Mouse (Mus musculus) erythroblast, embryonic 14.5 days (primary cell): ENCODE data around the gene Micu1.

Source experiments
- GATA1 ChIP-seq: IDR thresholded peaks from 2 replicates; pipeline ENCODE4 v1.6.1; 2012; ENCODE audit warnings: low read length, inconsistent platforms, mixed read lengths
- TAL1 ChIP-seq: IDR thresholded peaks from 3 replicates; pipeline ENCODE4 v1.6.1; 2012; ENCODE audit warnings: low read length, inconsistent platforms, mixed read lengths

DNA sequence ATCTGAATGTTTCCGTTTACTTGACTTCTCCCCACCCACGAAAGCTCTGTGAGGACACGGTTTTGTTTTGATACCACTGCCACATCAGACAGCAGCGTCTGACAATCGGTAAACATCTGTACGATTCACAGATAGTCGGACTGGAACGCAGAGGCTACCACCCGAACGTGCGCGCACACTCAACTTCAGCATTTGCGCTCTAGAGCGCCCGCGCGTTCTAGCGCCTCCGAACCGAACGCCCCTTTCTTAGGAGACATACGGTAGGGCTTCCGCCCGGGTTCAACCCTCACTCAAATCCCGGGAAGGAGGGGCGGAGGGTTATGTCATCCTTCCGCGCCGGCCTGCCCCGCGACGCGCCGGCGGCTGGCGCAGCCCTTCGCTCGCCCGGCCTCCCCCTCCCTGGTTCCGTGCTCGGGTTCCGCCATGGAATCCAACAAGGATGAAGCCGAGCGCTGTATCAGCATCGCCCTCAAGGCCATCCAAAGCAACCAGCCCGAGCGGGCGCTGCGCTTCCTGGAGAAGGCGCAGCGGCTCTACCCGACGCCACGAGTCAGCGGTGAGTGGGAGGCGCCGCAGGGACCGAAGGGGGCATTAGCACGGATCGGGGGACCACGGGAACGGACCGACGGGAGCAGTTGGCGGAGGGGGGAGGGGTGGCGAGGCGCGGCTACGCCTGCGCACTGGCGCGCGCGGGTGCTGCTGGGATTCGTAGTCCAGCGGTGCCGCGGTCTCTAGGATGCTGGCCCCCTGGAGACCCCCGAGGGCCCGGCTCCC lies 177.2 kb downstream of the Micu1 start, which contains the start of gene Dnajb12:
- TF ChIP-seq TAL1 = no peak
- TF ChIP-seq GATA1 = no peak
